Mouse (Mus musculus) embryonic fibroblast, embryonic 13.5 days (primary cell): ENCODE data around the gene Rnf17.

Experiments used
- CTCF ChIP-seq: IDR thresholded peaks from 2 replicates; pipeline ENCODE4 v1.5.1; 2011; ENCODE audit warnings: mild to moderate bottlenecking, control low read depth, low read length, moderate library complexity, borderline replicate concordance; ENCODE audit not compliant: insufficient read depth
- POLR2A ChIP-seq: IDR thresholded peaks from 2 replicates; pipeline ENCODE4 v1.6.1; 2011; ENCODE audit warnings: low read depth, mild to moderate bottlenecking, control low read depth, low read length, moderate library complexity

- TF ChIP-seq POLR2A (no peak), CTCF (no peak)
These were observed 65.8 kb downstream of the Rnf17 start for GRCm38 (mm10) chr14:56468145-56468544.
